ENCODE assay signal across 25 mouse cellular contexts in the genomic region with DNA sequence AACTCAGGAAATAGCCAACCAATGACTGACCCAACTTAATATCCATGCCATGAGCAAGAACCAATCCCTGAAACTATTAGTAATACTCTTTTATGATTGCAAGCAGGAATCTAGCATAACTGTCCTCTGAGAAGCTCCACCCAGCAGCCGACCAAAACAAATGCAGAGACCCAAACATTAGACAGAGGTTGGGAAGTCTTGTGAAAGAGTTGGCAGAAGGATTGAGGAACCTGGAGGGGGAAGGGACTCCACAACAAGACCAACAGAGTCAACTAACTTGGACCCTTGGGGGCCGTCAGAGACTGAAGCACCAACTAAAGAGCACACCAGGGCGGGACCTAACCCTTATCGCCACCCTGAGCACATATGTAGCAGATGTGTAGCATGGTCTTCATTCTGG. TPM values are rescaled to one million over a fixed set of nuclear protein-coding genes. Genes with fewer than 3 reads are reported as not detected.
"Had no signal": no experiment of that assay in that cellular context is flagged by ENCODE, and none has a peak within 500 bp of the region (broad histone marks: within the 10 kb centered on the region; RNA-seq: fewer than 3 reads in every experiment).

No protein-coding gene starts in this region.

- H3K4me3 ChIP-seq: intestine, embryonic 15.5 days; limb, embryonic 12.5 days; limb, embryonic 15.5 days; liver, embryonic 12.5 days; liver, embryonic 15.5 days; neural tube, embryonic 12.5 days; neural tube, embryonic 15.5 days had no signal

- H3K27ac ChIP-seq: intestine, embryonic 15.5 days; limb, embryonic 12.5 days; limb, embryonic 15.5 days; liver, embryonic 12.5 days; liver, embryonic 15.5 days; macrophage; neural tube, embryonic 12.5 days; neural tube, embryonic 15.5 days had no signal

- DNase-seq: kidney, adult 11 months; kidney, adult 8-10 months; kidney, postnatal 14 days; kidney, postnatal 4 days; left cerebral cortex, postnatal 4 days; lung, embryonic 14.5 days; midbrain, embryonic 14.5 days; retina, postnatal 1 day; thymus, adult 2 months; thymus, postnatal 14 days; thymus, postnatal 4 days had no signal

- H3K9ac ChIP-seq: intestine, embryonic 15.5 days; limb, embryonic 12.5 days; limb, embryonic 15.5 days; liver, embryonic 12.5 days; liver, embryonic 15.5 days; lung, embryonic 14.5 days; neural tube, embryonic 12.5 days; neural tube, embryonic 15.5 days had no signal

- H3K9me3 ChIP-seq: intestine, embryonic 15.5 days; limb, embryonic 12.5 days; limb, embryonic 15.5 days; liver, embryonic 12.5 days; liver, embryonic 15.5 days; neural tube, embryonic 12.5 days; neural tube, embryonic 15.5 days had no signal

- H3K36me3 ChIP-seq: intestine, embryonic 15.5 days; limb, embryonic 12.5 days; limb, embryonic 15.5 days; liver, embryonic 12.5 days; liver, embryonic 15.5 days; neural tube, embryonic 12.5 days; neural tube, embryonic 15.5 days had no signal

- H3K27me3 ChIP-seq: intestine, embryonic 15.5 days; limb, embryonic 12.5 days; limb, embryonic 15.5 days; liver, embryonic 12.5 days; liver, embryonic 15.5 days; neural tube, embryonic 12.5 days; neural tube, embryonic 15.5 days had no signal

- H3K4me2 ChIP-seq: intestine, embryonic 15.5 days; limb, embryonic 12.5 days; limb, embryonic 15.5 days; liver, embryonic 12.5 days; liver, embryonic 15.5 days; lung, embryonic 14.5 days; midbrain, embryonic 11.5 days; neural tube, embryonic 12.5 days; neural tube, embryonic 15.5 days had no signal

- ATAC-seq: intestine, embryonic 15.5 days; liver, embryonic 12.5 days; lung, postnatal 0 days had no signal

- H3K4me1 ChIP-seq: intestine, embryonic 15.5 days; limb, embryonic 12.5 days; limb, embryonic 15.5 days; liver, embryonic 12.5 days; liver, embryonic 15.5 days; neural tube, embryonic 12.5 days; neural tube, embryonic 15.5 days had no signal

RNA-seq across cellular contexts. Expression of a gene that starts 41.6 kb away (rescaled TPM):
- total RNA-seq: layer of hippocampus, adult 18-20 months; megakaryocyte-erythroid progenitor cell, adult 5-6 weeks had no signal
- polyA plus RNA-seq: limb, embryonic 12.5 days; limb, embryonic 15.5 days; lung, embryonic 14.5 days; lung, postnatal 0 days; macrophage; midbrain, embryonic 11.5 days; neural tube, embryonic 12.5 days; small intestine, adult 2 months; spleen, adult 2 months had no signal

RNA-seq across cellular contexts. Expression of a gene that starts 57.0 kb away (rescaled TPM):
- total RNA-seq: megakaryocyte-erythroid progenitor cell, adult 5-6 weeks had no signal
